Mouse (Mus musculus) intestine, embryonic 15.5 days (tissue): ENCODE results near the gene E130114P18Rik. TPM values are rescaled to one million over a fixed set of nuclear protein-coding genes. Genes with fewer than 3 reads are reported as not detected.

ENCODE experiments used
- ATAC-seq: fragments of 200-750 bp; cut with Nextera tagmentation; 2 replicates; pipeline ENCODE4 v1.8.0; 2017; ENCODE audit warnings: moderate TSS enrichment, moderate library complexity
- H3K27ac ChIP-seq: fragments of 300-500 bp; sonication (generic); 2 replicates; pipeline ENCODE4 v1.5.1; 2015; ENCODE audit warnings: mild to moderate bottlenecking, inconsistent platforms
- H3K27me3 ChIP-seq: fragments of 300-500 bp; sonication (generic); replicated peaks from 2 replicates; pipeline ENCODE4 v1.6.1; 2015; ENCODE audit warnings: inconsistent platforms
- H3K36me3 ChIP-seq: fragments of 300-500 bp; sonication (generic); 2 replicates; pipeline ENCODE4 v1.6.1; 2015; ENCODE audit warnings: inconsistent platforms
- H3K4me1 ChIP-seq: fragments of 300-500 bp; sonication (generic); replicated peaks from 2 replicates; pipeline ENCODE4 v1.6.1; 2015; ENCODE audit warnings: inconsistent platforms
- H3K4me2 ChIP-seq: fragments of 300-500 bp; sonication (generic); replicated peaks from 2 replicates; pipeline ENCODE4 v1.6.1; 2015; ENCODE audit warnings: mild to moderate bottlenecking, inconsistent platforms
- H3K4me3 ChIP-seq: fragments of 300-500 bp; sonication (generic); replicated peaks from 2 replicates; pipeline ENCODE4 v1.5.1; 2015; ENCODE audit warnings: inconsistent platforms
- H3K9ac ChIP-seq: fragments of 300-500 bp; sonication (generic); 2 replicates; pipeline ENCODE4 v1.6.1; 2015; ENCODE audit warnings: inconsistent platforms
- H3K9me3 ChIP-seq: fragments of 300-500 bp; sonication (generic); 2 replicates; pipeline ENCODE4 v1.6.1; 2016; ENCODE audit warnings: inconsistent platforms
- WGBS: fragments of 180-500 bp; shearing (Covaris S2); methylation state at CpG from one replicate; pipeline ENCODE4 v1.1.7; 2015; 5-methylcytosine and 5-hydroxymethylcytosine counted together
- polyA plus RNA-seq: library from polyadenylated mRNA; unstranded; fragments of >200 nt; fragmentation: Nextera tagmentation; extraction: Ambion mirVana; gene quantifications from 2 replicates; pipeline ENCODE4 v1.2.1, GENCODE M21; 2015

Gene E130114P18Rik
- polyA plus RNA-seq, 1 experiment from 2014 or later, result 3.9 TPM

DNA sequence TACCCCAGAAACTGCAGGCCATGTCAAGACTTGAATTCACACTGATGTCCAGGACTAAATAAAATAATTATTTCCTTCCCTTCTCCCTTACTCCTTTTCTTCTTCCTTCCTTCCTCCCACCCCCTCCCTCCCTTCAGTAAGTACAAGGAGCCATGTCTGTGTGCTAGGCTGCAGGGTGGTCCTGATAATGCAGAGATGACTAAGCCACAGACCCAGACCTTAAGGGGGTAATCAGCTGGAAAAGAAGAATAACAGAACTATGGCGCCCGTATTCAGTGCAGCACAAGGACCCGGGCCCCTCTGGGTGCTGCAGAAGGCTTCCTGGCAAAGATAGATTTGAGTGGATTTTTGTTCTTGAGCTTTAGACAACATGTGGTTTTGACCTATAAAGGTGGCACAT lies 108.1 kb downstream of the E130114P18Rik start:
- no peaks in the 10 kb centered on the region for H3K27me3 ChIP-seq
- no peaks in the 10 kb centered on the region for H3K9me3 ChIP-seq
- H3K36me3 ChIP-seq, result no peaks in the 10 kb centered on the region
- no peak overlapping the region for H3K4me2 ChIP-seq
- WGBS, result 84% methylated on average over 3 of the region's 3 CpGs
- H3K9ac ChIP-seq, result no peak overlapping the region
- no peak for ATAC-seq
- H3K27ac ChIP-seq, result no peak overlapping the region
- H3K4me1 ChIP-seq, result no peaks in the 10 kb centered on the region
- H3K4me3 ChIP-seq, result no peak overlapping the region

DNA sequence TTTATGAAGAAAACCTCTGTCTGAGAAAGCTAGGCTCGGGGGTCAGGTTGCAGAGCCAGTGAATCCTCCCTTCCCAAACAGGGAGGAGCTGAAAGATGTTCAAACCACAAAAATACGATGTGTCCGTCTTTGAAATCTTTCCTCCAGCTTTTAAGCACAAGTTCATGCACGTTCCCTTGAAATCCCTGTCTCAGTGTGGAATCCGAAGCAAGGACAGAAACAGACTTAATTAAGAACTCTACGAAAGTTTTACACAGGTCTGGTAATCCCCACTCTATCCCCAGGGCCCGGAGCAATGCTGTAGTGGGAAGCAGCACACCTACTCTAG lies 112.5 kb downstream of the E130114P18Rik start:
- whole genome bisulfite sequencing, result 75% methylated on average over 7 of the region's 7 CpGs
- H3K4me3 ChIP-seq, result no peak overlapping the region
- ATAC-seq, result no peak

DNA sequence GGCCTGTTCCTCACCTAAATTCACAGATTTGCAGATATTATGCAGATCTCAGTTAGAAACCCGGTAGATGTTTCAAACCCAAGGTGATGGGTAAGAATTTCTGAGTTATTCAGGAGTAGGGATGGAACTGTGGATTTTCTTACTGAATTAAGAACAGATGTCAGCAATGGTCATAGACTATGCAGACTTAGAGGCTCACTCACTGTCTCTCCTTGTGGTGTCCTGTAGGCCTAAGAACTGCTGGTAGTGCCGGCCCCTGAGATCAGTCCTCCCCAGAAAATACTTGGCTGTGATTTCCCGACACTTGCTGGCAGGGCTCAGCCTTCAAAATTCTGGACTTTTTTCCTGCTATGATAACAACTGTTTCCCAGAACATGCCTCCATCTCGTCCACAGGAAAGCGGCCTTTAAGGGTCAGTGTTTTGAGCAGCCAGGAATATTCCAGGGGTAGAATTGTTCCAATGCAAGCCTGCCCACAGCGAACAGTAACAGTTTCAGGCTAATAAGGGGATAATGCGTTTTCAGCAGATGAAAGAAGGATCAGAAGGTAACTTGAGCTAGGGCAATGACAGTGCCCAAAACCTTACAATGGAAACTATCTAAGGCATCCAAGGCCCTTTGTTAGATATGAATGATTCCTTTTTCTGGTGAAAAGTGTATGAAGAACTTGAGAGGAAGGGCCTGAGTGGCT lies 113.0 kb downstream of the E130114P18Rik start:
- no peak for ATAC-seq
- Histone ChIP-seq H3K4me1 (no peaks in the 10 kb centered on the region), H3K4me3 (no peak overlapping the region), H3K27ac (no peak overlapping the region), H3K4me2 (no peak overlapping the region), H3K27me3 (no peaks in the 10 kb centered on the region), H3K36me3 (no peaks in the 10 kb centered on the region), H3K9me3 (no peaks in the 10 kb centered on the region), H3K9ac (no peak overlapping the region)
- WGBS, result 71% methylated on average over 7 of the region's 7 CpGs

More for the DNA sequence above, 112.5 kb downstream of the E130114P18Rik start:
- Histone ChIP-seq H3K4me1 (no peaks in the 10 kb centered on the region), H3K27ac (no peak overlapping the region), H3K4me2 (no peak overlapping the region), H3K9me3 (no peaks in the 10 kb centered on the region), H3K9ac (no peak overlapping the region), H3K36me3 (no peaks in the 10 kb centered on the region), H3K27me3 (no peaks in the 10 kb centered on the region)

- no peak overlapping the region for H3K27ac ChIP-seq
- no peaks in the 10 kb centered on the region for H3K36me3 ChIP-seq
- no peaks in the 10 kb centered on the region for H3K4me1 ChIP-seq
- H3K4me3 ChIP-seq, result no peak overlapping the region
- ATAC-seq, result no peak
- no peaks in the 10 kb centered on the region for H3K27me3 ChIP-seq
- H3K4me2 ChIP-seq, result no peak overlapping the region
- 83% methylated on average over 6 of the region's 6 CpGs for WGBS
- H3K9me3 ChIP-seq, result no peaks in the 10 kb centered on the region
- no peak overlapping the region for H3K9ac ChIP-seq
These were observed 114.0 kb downstream of the E130114P18Rik start for GRCm38 (mm10) chr4:97663922-97664321.

- Histone ChIP-seq H3K27ac (no peak overlapping the region), H3K4me1 (no peaks in the 10 kb centered on the region), H3K4me2 (no peak overlapping the region), H3K9me3 (no peaks in the 10 kb centered on the region), H3K4me3 (no peak overlapping the region), H3K36me3 (no peaks in the 10 kb centered on the region), H3K27me3 (no peaks in the 10 kb centered on the region), H3K9ac (no peak overlapping the region)
- no peak for ATAC-seq
- 61% methylated on average over 11 of the region's 11 CpGs for WGBS
These were observed 115.0 kb downstream of the E130114P18Rik start for GRCm38 (mm10) chr4:97662841-97663240.

- Histone ChIP-seq H3K27ac (no peak overlapping the region), H3K36me3 (no peaks in the 10 kb centered on the region), H3K9ac (no peak overlapping the region), H3K4me1 (no peaks in the 10 kb centered on the region), H3K27me3 (no peaks in the 10 kb centered on the region), H3K4me3 (no peak overlapping the region), H3K9me3 (no peaks in the 10 kb centered on the region), H3K4me2 (no peak overlapping the region)
- ATAC-seq, result no peak
- 79% methylated on average over 10 of the region's 10 CpGs for whole genome bisulfite sequencing
These were observed 116.1 kb downstream of the E130114P18Rik start for GRCm38 (mm10) chr4:97661611-97662273.

- no peaks in the 10 kb centered on the region for H3K27me3 ChIP-seq
- H3K27ac ChIP-seq, result no peak overlapping the region
- H3K4me3 ChIP-seq, result no peak overlapping the region
- ATAC-seq, result no peak
- H3K4me2 ChIP-seq, result no peak overlapping the region
- H3K4me1 ChIP-seq, result no peaks in the 10 kb centered on the region
- H3K36me3 ChIP-seq, result no peaks in the 10 kb centered on the region
- WGBS, result 63% methylated on average over 3 of the region's 3 CpGs
- no peaks in the 10 kb centered on the region for H3K9me3 ChIP-seq
- H3K9ac ChIP-seq, result no peak overlapping the region
These were observed 120.3 kb downstream of the E130114P18Rik start for GRCm38 (mm10) chr4:97657586-97657985.

DNA sequence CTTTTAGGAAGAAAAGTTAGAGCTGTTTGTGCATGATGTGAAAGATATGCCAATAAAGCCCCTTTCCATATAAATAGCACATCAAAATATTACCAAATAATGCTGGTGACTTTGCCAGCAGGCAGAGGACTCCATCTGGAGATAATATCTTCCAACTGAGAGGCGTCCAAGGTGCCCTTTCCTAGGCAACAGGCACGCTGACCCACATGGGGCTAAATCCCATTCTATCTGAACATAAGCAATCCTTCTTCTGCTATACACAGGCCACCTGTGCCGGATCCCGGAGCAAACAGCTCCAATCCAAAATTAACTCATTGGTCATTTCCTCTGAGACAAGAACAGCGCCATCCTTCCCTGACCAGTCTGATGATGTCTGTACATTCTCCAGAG lies 128.3 kb downstream of the E130114P18Rik start:
- no peaks in the 10 kb centered on the region for H3K36me3 ChIP-seq
- H3K27ac ChIP-seq, result 0 out of 2 replicates have a peak overlapping the region, but pooled peaks have one; percentile 32
- no peak for ATAC-seq
- no peak overlapping the region for H3K9ac ChIP-seq
- H3K4me2 ChIP-seq, result no peak overlapping the region
- 59% methylated on average over 5 of the region's 5 CpGs for WGBS
- H3K27me3 ChIP-seq, result no peaks in the 10 kb centered on the region
- H3K4me3 ChIP-seq, result no peak overlapping the region
- H3K9me3 ChIP-seq, result no peaks in the 10 kb centered on the region
- peaks cover 10% of the 10 kb centered on the region; the same call in 1 of the 2 replicates for H3K4me1 ChIP-seq

GRCm38 (mm10) chr4:97648825-97649625 lies 128.9 kb downstream of the E130114P18Rik start:
- Histone ChIP-seq H3K27me3 (no peaks in the 10 kb centered on the region), H3K4me2 (no peak overlapping the region)
- 24% methylated on average over 11 of the region's 11 CpGs for WGBS

GRCm38 (mm10) chr4:97648436-97648707 lies 129.5 kb downstream of the E130114P18Rik start:
- Histone ChIP-seq H3K4me3 (no peak overlapping the region), H3K4me1 (peaks cover 10% of the 10 kb centered on the region; the same call in 1 of the 2 replicates), H3K27me3 (no peaks in the 10 kb centered on the region), H3K36me3 (no peaks in the 10 kb centered on the region), H3K27ac (no peak overlapping the region), H3K9ac (no peak overlapping the region), H3K9me3 (no peaks in the 10 kb centered on the region), H3K4me2 (no peak overlapping the region)
- ATAC-seq, result no peak
- 62% methylated on average over 2 of the region's 2 CpGs for WGBS

More at GRCm38 (mm10) chr4:97648825-97649625, 128.9 kb downstream of the E130114P18Rik start:
- Histone ChIP-seq H3K36me3 (no peaks in the 10 kb centered on the region), H3K9me3 (no peaks in the 10 kb centered on the region), H3K4me3 (no peak overlapping the region), H3K4me1 (peaks cover 10% of the 10 kb centered on the region; the same call in 1 of the 2 replicates), H3K9ac (no peak overlapping the region), H3K27ac (0 out of 2 replicates have a peak overlapping the region, but pooled peaks have one; percentile 32)
- ATAC-seq, result peak; percentile 73

DNA sequence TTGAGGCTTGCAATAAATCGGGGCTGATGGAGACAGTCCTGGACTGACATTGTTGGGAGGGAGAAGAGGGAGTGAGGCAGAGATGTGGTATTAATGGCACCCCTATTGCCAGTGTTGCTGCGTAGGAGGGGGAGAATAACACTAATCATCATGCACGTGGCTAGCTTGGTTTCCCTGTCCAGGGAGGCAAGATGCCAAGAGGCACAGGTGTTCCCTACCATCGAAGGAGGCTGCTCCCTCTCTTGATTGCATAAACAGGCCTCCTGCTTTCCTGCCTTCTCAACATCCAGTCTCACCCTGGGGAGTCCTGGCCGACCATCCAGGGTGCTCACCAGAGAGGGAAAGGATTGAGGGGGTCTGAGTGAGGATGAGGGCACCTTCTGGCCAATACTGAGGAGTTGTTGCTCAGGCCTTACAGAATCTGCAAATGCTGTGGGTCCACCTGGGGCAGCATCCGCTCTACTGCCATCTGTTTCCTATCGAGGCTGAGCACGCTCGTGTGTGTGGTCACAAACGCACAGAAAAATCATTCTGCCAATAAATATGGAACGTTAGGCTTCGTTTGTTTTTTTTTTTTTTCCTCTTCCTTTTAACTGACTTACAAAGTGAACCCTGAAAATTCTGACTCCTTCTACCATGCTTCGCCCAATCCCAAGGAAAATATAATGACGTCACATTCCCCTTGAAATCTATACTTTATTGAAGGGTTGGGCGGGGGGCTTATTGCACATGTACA lies 130.0 kb downstream of the E130114P18Rik start:
- Histone ChIP-seq H3K9ac (no peak overlapping the region), H3K27me3 (no peaks in the 10 kb centered on the region), H3K4me3 (no peak overlapping the region), H3K4me1 (peaks cover 10% of the 10 kb centered on the region; the same call in 1 of the 2 replicates), H3K9me3 (no peaks in the 10 kb centered on the region), H3K36me3 (no peaks in the 10 kb centered on the region), H3K27ac (no peak overlapping the region), H3K4me2 (no peak overlapping the region)
- WGBS, result 61% methylated on average over 15 of the region's 15 CpGs
- no peak for ATAC-seq

GRCm38 (mm10) chr4:97647236-97647635 lies 130.6 kb downstream of the E130114P18Rik start:
- no peaks in the 10 kb centered on the region for H3K27me3 ChIP-seq
- no peak overlapping the region for H3K4me3 ChIP-seq
- no peak overlapping the region for H3K9ac ChIP-seq
- WGBS, result 87% methylated on average over 4 of the region's 4 CpGs
- H3K36me3 ChIP-seq, result no peaks in the 10 kb centered on the region
- no peak for ATAC-seq
- H3K4me2 ChIP-seq, result no peak overlapping the region
- H3K4me1 ChIP-seq, result peaks cover 10% of the 10 kb centered on the region; the same call in 1 of the 2 replicates
- H3K9me3 ChIP-seq, result no peaks in the 10 kb centered on the region
- no peak overlapping the region for H3K27ac ChIP-seq
